Mouse (Mus musculus): Measurements from ENCODE around the gene Hnrnpab. TPM values are rescaled to one million over a fixed set of nuclear protein-coding genes. Genes with fewer than 3 reads are reported as not detected.

Gene Hnrnpab
- total and polyA plus RNA-seq, 3 experiments = 893 to 2,181 (median 1,100) TPM

GRCm38 (mm10) chr11:51590002-51590401, 16.6 kb downstream of the Hnrnpab start:
- no peak overlapping the region for H3K27ac ChIP-seq (ENCODE audit: insufficient read depth, low read depth)
- H3K4me2 ChIP-seq (ENCODE audit: insufficient read depth, low read depth, poor library complexity, severe bottlenecking) = no peak overlapping the region
- H3K9me3 ChIP-seq (replicated peaks; ENCODE audit: low read length) = no peaks in the 10 kb centered on the region
- no peaks in the 10 kb centered on the region for H3K79me2 ChIP-seq (replicated peaks; ENCODE audit: control insufficient read depth, extremely low read depth, insufficient read depth, poor library complexity, severe bottlenecking)
- dilution Hi-C loops (cut with MboI; ENCODE audit: extremely low pct_ligation_motif_present, extremely low pct_unique_long_range_greater_than_20kb, low sequenced_read_pairs) (no loop called here), in situ Hi-C loops (cut with MboI; ENCODE audit: low pct_ligation_motif_present, low pct_unique_long_range_greater_than_20kb, low sequenced_read_pairs) (no loop called here)
- H3K36me3 ChIP-seq (replicated peaks in 1 of 2; ENCODE audit: control insufficient read depth in 1 of 2, insufficient read depth in 1 of 2, low read length in 1 of 2) = peaks cover 65 to 90% of the 10 kb centered on the region in 2 experiments
- TF ChIP-seq ZNF384 (IDR thresholded peaks at IDR 0.05; ENCODE audit: low read depth, low read length) (0 out of 2 replicates have a peak, but pooled peaks have one; percentile 17), GABPA (IDR thresholded peaks at IDR 0.05; ENCODE audit: insufficient replicate concordance, low read depth, low read length) (no peak), POLR2AphosphoS2 (IDR thresholded peaks at IDR 0.05; ENCODE audit: low read depth, low read length) (peak; percentile 77; the same call in 1 of the 2 replicates), MAX (IDR thresholded peaks at IDR 0.05; ENCODE audit: low read length) (no peak), RAD21 (IDR thresholded peaks at IDR 0.05; ENCODE audit: low read depth, low read length) (no peak), TBP (conservative IDR thresholded peaks at IDR 0.05; ENCODE audit: low read depth, low read length) (no peak), SMC3 (IDR thresholded peaks at IDR 0.05; ENCODE audit: low read depth, low read length) (no peak)
- H3K9ac ChIP-seq (ENCODE audit: insufficient read depth, low read depth) = no peak overlapping the region
- no peaks in the 10 kb centered on the region for H3K27me3 ChIP-seq (replicated peaks)
- no peak for DNase-seq (ENCODE audit: extremely low read depth)
- no peak overlapping the region for H3K4me3 ChIP-seq (replicated peaks in 1 of 3; ENCODE audit: low read depth in 2 of 3, low read length in 2 of 3, poor library complexity in 1 of 3)
- H3K4me1 ChIP-seq (ENCODE audit: control insufficient read depth in 1 of 2, insufficient read depth in 2 of 2) = peaks cover 9 to 27% of the 10 kb centered on the region in 2 experiments

GRCm38 (mm10) chr11:51588833-51589232, 17.8 kb downstream of the Hnrnpab start:
- Histone ChIP-seq H3K9ac (ENCODE audit: insufficient read depth, low read depth) (no peak overlapping the region), H3K4me1 (ENCODE audit: control insufficient read depth in 1 of 2, insufficient read depth in 2 of 2) (peaks cover 9 to 28% of the 10 kb centered on the region in 2 experiments), H3K79me2 (replicated peaks; ENCODE audit: control insufficient read depth, extremely low read depth, insufficient read depth, poor library complexity, severe bottlenecking) (no peaks in the 10 kb centered on the region), H3K27me3 (replicated peaks) (no peaks in the 10 kb centered on the region), H3K9me3 (replicated peaks; ENCODE audit: low read length) (no peaks in the 10 kb centered on the region), H3K4me2 (ENCODE audit: insufficient read depth, low read depth, poor library complexity, severe bottlenecking) (no peak overlapping the region), H3K4me3 (replicated peaks in 1 of 3; ENCODE audit: low read depth in 2 of 3, low read length in 2 of 3, poor library complexity in 1 of 3) (no peak overlapping the region), H3K36me3 (replicated peaks in 1 of 2; ENCODE audit: control insufficient read depth in 1 of 2, insufficient read depth in 1 of 2, low read length in 1 of 2) (peaks cover 55 to 81% of the 10 kb centered on the region in 2 experiments), H3K27ac (ENCODE audit: insufficient read depth, low read depth) (no peak overlapping the region)
- dilution Hi-C loops (cut with MboI; ENCODE audit: extremely low pct_ligation_motif_present, extremely low pct_unique_long_range_greater_than_20kb, low sequenced_read_pairs) (no loop called here), in situ Hi-C loops (cut with MboI; ENCODE audit: low pct_ligation_motif_present, low pct_unique_long_range_greater_than_20kb, low sequenced_read_pairs) (no loop called here)
- DNase-seq (ENCODE audit: extremely low read depth) = no peak
- TF ChIP-seq ZKSCAN1 (IDR thresholded peaks at IDR 0.05; ENCODE audit: borderline replicate concordance, low read depth, low read length) = no peak
- TF ChIP-seq ZMIZ1 (IDR thresholded peaks at IDR 0.05; ENCODE audit: low read depth, low read length) = no peak; the same call in 1 of the 2 replicates
- TF ChIP-seq CTCF (conservative IDR thresholded peaks at IDR 0.05 in 1 of 2, IDR thresholded peaks at IDR 0.05 in 1 of 2; ENCODE audit: low read depth in 2 of 2, low read length in 2 of 2) = peak in 1 of 2 experiments; percentile 37; a peak in 1 of 4 replicates
- TF ChIP-seq MXI1 (IDR thresholded peaks at IDR 0.05; ENCODE audit: low read depth, low read length) = no peak
- no peak for TF ChIP-seq POLR2AphosphoS2 (IDR thresholded peaks at IDR 0.05; ENCODE audit: low read depth, low read length)
- no peak for TF ChIP-seq MYC (IDR thresholded peaks at IDR 0.05; ENCODE audit: low read depth, low read length)

- Histone ChIP-seq H3K4me1 (ENCODE audit: control insufficient read depth in 1 of 2, insufficient read depth in 2 of 2) (peaks cover 11 to 39% of the 10 kb centered on the region in 2 experiments), H3K27me3 (replicated peaks) (no peaks in the 10 kb centered on the region), H3K4me3 (replicated peaks in 1 of 3; ENCODE audit: low read depth in 2 of 3, low read length in 2 of 3, poor library complexity in 1 of 3) (no peak overlapping the region), H3K9me3 (replicated peaks; ENCODE audit: low read length) (no peaks in the 10 kb centered on the region), H3K79me2 (replicated peaks; ENCODE audit: control insufficient read depth, extremely low read depth, insufficient read depth, poor library complexity, severe bottlenecking) (no peaks in the 10 kb centered on the region), H3K4me2 (ENCODE audit: insufficient read depth, low read depth, poor library complexity, severe bottlenecking) (no peak overlapping the region), H3K9ac (ENCODE audit: insufficient read depth, low read depth) (no peak overlapping the region), H3K36me3 (replicated peaks in 1 of 2; ENCODE audit: control insufficient read depth in 1 of 2, insufficient read depth in 1 of 2, low read length in 1 of 2) (peaks cover 39 to 63% of the 10 kb centered on the region in 2 experiments), H3K27ac (ENCODE audit: insufficient read depth, low read depth) (no peak overlapping the region)
- in situ Hi-C loops (cut with MboI; ENCODE audit: low pct_ligation_motif_present, low pct_unique_long_range_greater_than_20kb, low sequenced_read_pairs) (no loop called here), dilution Hi-C loops (cut with MboI; ENCODE audit: extremely low pct_ligation_motif_present, extremely low pct_unique_long_range_greater_than_20kb, low sequenced_read_pairs) (no loop called here)
- peak; percentile 13; the same call in 1 of the 2 replicates for TF ChIP-seq POLR2A (IDR thresholded peaks at IDR 0.05; ENCODE audit: low read depth, low read length)
- no peak for TF ChIP-seq USF2 (conservative IDR thresholded peaks at IDR 0.05; ENCODE audit: low read depth, low read length)
- DNase-seq (ENCODE audit: extremely low read depth) = no peak
These were observed 19.6 kb downstream of the Hnrnpab start for GRCm38 (mm10) chr11:51587059-51587458.
